Comparison of ENCODE assay signal across 28 mouse cellular contexts in genomic region chr1:187362536-187362935, GRCm38 (mm10).
"Had no signal": no experiment of that assay in that cellular context is flagged by ENCODE, and none has a peak within 500 bp of the region (broad histone marks: within the 10 kb centered on the region; RNA-seq: fewer than 3 reads in every experiment).

No protein-coding gene starts in this region.

- H3K27me3 ChIP-seq: heart, embryonic 12.5 days; heart, embryonic 13.5 days; heart, embryonic 15.5 days; hindbrain, embryonic 12.5 days; hindbrain, embryonic 13.5 days; hindbrain, embryonic 15.5 days; intestine, embryonic 15.5 days; kidney, embryonic 15.5 days had no signal

- H3K36me3 ChIP-seq: heart, embryonic 12.5 days; heart, embryonic 13.5 days; heart, embryonic 15.5 days; hindbrain, embryonic 10.5 days; hindbrain, embryonic 12.5 days; hindbrain, embryonic 13.5 days; hindbrain, embryonic 15.5 days; intestine, embryonic 15.5 days; kidney, embryonic 15.5 days had no signal

- DNase-seq: heart, postnatal 10 days; heart, postnatal 4 days; kidney, adult 11 months; kidney, adult 18-20 months; kidney, adult 2 months; kidney, adult 8-10 months; kidney, adult 9 months; kidney, postnatal 10 days; kidney, postnatal 14 days; kidney, postnatal 25 days; kidney, postnatal 36 days; kidney, postnatal 4 days; layer of hippocampus, adult 9-11 months; layer of hippocampus, postnatal 36 days had no signal

- H3K9me3 ChIP-seq: heart, embryonic 12.5 days; heart, embryonic 13.5 days; heart, embryonic 15.5 days; hindbrain, embryonic 10.5 days; hindbrain, embryonic 12.5 days; hindbrain, embryonic 13.5 days; hindbrain, embryonic 15.5 days; intestine, embryonic 15.5 days; kidney, embryonic 15.5 days had no signal

- H3K27ac ChIP-seq: heart, embryonic 13.5 days; heart, embryonic 15.5 days; hindbrain, embryonic 10.5 days; hindbrain, embryonic 12.5 days; hindbrain, embryonic 13.5 days; hindbrain, embryonic 14.5 days; hindbrain, embryonic 15.5 days; hindbrain, postnatal 0 days; intestine, embryonic 15.5 days; kidney, embryonic 15.5 days; kidney, postnatal 0 days; layer of hippocampus, adult 2 months; left cerebral cortex, adult 2 months had no signal

- H3K4me1 ChIP-seq: heart, embryonic 12.5 days; heart, embryonic 13.5 days; heart, embryonic 15.5 days; hindbrain, embryonic 12.5 days; hindbrain, embryonic 15.5 days; intestine, embryonic 15.5 days had no signal

- H3K4me3 ChIP-seq: heart, embryonic 12.5 days; heart, embryonic 13.5 days; heart, embryonic 15.5 days; hindbrain, embryonic 10.5 days; hindbrain, embryonic 12.5 days; hindbrain, embryonic 13.5 days; hindbrain, embryonic 15.5 days; intestine, embryonic 15.5 days; kidney, embryonic 15.5 days; layer of hippocampus, adult 2 months; left cerebral cortex, adult 2 months had no signal
